11 mouse cellular contexts compared by ENCODE assay signal in the genomic region with DNA sequence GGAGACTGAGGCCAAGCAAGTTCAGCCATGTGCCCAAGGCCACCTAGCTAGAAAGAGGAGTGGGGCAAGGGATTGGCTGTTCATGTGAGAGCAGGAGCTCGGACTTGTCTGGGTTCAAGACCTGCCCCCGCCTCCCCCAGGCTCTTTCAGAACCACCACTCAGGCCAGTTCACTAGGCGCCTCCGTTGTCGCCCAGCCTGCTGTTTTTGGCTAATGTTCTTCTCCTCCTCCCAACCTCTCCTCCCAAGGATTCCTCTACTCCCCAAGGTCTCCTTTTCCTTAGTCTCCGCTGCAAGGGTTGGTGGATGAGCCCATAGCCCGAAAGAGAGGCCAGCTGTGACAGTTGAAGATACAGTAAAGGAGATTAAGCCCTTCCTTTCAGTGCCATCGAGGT. TPM values are rescaled to one million over a fixed set of nuclear protein-coding genes. Genes with fewer than 3 reads are reported as not detected.
DNase-seq lines count a peak whose midpoint lies in the region; ATAC-seq lines count a peak whose summit lies in the region.
"Had no signal": no experiment of that assay in that cellular context is flagged by ENCODE, and none has a peak within 500 bp of the region (broad histone marks: within the 10 kb centered on the region; RNA-seq: fewer than 3 reads in every experiment).

No protein-coding gene starts in this region.

- H3K36me3 ChIP-seq in heart, embryonic 15.5 days, result no peaks in the 10 kb centered on the region
- no peaks in the 10 kb centered on the region for H3K36me3 ChIP-seq in neural tube, embryonic 11.5 days (ENCODE audit: control insufficient read depth, insufficient read depth, low read length)
- no peaks in the 10 kb centered on the region for H3K36me3 ChIP-seq in embryonic facial prominence, embryonic 12.5 days
- no peaks in the 10 kb centered on the region for H3K36me3 ChIP-seq in stomach, embryonic 14.5 days (ENCODE audit: control insufficient read depth, insufficient read depth, low read length)
- H3K36me3 ChIP-seq: midbrain, embryonic 12.5 days had no signal

- DNase-seq in heart, adult 9 months (ENCODE audit: low spot score in 2 of 2), result no peak
- no peak for DNase-seq in neural tube, embryonic 11.5 days (ENCODE audit: low spot score)
- DNase-seq in neural tube, embryonic 10.5 days (ENCODE audit: extremely low spot score, low spot score), result no peak
- no peak for DNase-seq in cerebellum, adult 9-10 months
- DNase-seq: cerebellum, adult 11 months had no signal

- no peak overlapping the region for H3K9ac ChIP-seq in heart, embryonic 15.5 days
- no peak overlapping the region for H3K9ac ChIP-seq in neural tube, embryonic 11.5 days (ENCODE audit: low read length)
- H3K9ac ChIP-seq in embryonic facial prominence, embryonic 12.5 days, result no peak overlapping the region
- H3K9ac ChIP-seq in stomach, embryonic 14.5 days (replicated peaks; ENCODE audit: low read depth, low read length), result no peak overlapping the region
- H3K9ac ChIP-seq: midbrain, embryonic 12.5 days had no signal

- 58% methylated on average over 8 of the region's 8 CpGs for WGBS in heart, embryonic 15.5 days
- WGBS in neural tube, embryonic 11.5 days, result 80% methylated on average over 8 of the region's 8 CpGs
- 56% methylated on average over 8 of the region's 8 CpGs for WGBS in embryonic facial prominence, embryonic 12.5 days
- WGBS in stomach, embryonic 14.5 days, result 64% methylated on average over 8 of the region's 8 CpGs

- H3K27me3 ChIP-seq in heart, embryonic 15.5 days, result no peaks in the 10 kb centered on the region
- H3K27me3 ChIP-seq in neural tube, embryonic 11.5 days (ENCODE audit: control insufficient read depth, insufficient read depth, low read length), result no peaks in the 10 kb centered on the region
- H3K27me3 ChIP-seq in embryonic facial prominence, embryonic 12.5 days, result no peaks in the 10 kb centered on the region
- H3K27me3 ChIP-seq in stomach, embryonic 14.5 days (ENCODE audit: control insufficient read depth, insufficient read depth, low read length), result no peaks in the 10 kb centered on the region
- H3K27me3 ChIP-seq: midbrain, embryonic 12.5 days had no signal

- ATAC-seq in heart, embryonic 15.5 days (replicated peaks; ENCODE audit: insufficient number of reproducible peaks, insufficient read depth, low FRiP score, low read depth), result no peak
- no peak for ATAC-seq in neural tube, embryonic 11.5 days (ENCODE audit: insufficient read depth, low FRiP score, low TSS enrichment)
- ATAC-seq in embryonic facial prominence, embryonic 12.5 days (ENCODE audit: insufficient number of reproducible peaks, insufficient read depth, low FRiP score, low TSS enrichment), result no peak
- no peak for ATAC-seq in stomach, embryonic 14.5 days (ENCODE audit: insufficient number of reproducible peaks, insufficient read depth, low FRiP score, low read depth)
- ATAC-seq in megakaryocyte progenitor cell, adult 5-6 weeks (replicated peaks; ENCODE audit: poor library complexity), result no peak

- H3K4me1 ChIP-seq in heart, embryonic 15.5 days (replicated peaks), result peaks cover 44% of the 10 kb centered on the region
- peaks cover 25% of the 10 kb centered on the region for H3K4me1 ChIP-seq in neural tube, embryonic 11.5 days (ENCODE audit: control insufficient read depth, insufficient read depth, low read length)
- peaks cover 54% of the 10 kb centered on the region for H3K4me1 ChIP-seq in embryonic facial prominence, embryonic 12.5 days
- peaks cover 40% of the 10 kb centered on the region for H3K4me1 ChIP-seq in stomach, embryonic 14.5 days (ENCODE audit: control insufficient read depth, insufficient read depth, low read length)

- H3K4me3 ChIP-seq in heart, embryonic 15.5 days, result no peak overlapping the region
- no peak overlapping the region for H3K4me3 ChIP-seq in neural tube, embryonic 11.5 days (ENCODE audit: low read depth, low read length)
- no peak overlapping the region for H3K4me3 ChIP-seq in embryonic facial prominence, embryonic 12.5 days
- H3K4me3 ChIP-seq in stomach, embryonic 14.5 days (ENCODE audit: low read depth, low read length), result no peak overlapping the region
- H3K4me3 ChIP-seq: erythroblast, embryonic 14.5 days; midbrain, embryonic 12.5 days had no signal

- H3K27ac ChIP-seq in heart, embryonic 15.5 days, result peak overlapping the region; percentile 64
- H3K27ac ChIP-seq in neural tube, embryonic 11.5 days (ENCODE audit: low read depth, low read length), result peak overlapping the region; percentile 8; the same call in 1 of the 2 replicates
- H3K27ac ChIP-seq in embryonic facial prominence, embryonic 12.5 days, result peak overlapping the region; percentile 93
- peak overlapping the region; percentile 90 for H3K27ac ChIP-seq in stomach, embryonic 14.5 days (ENCODE audit: low read length)
- H3K27ac ChIP-seq: midbrain, embryonic 12.5 days had no signal

- H3K4me2 ChIP-seq in heart, embryonic 15.5 days, result no peak overlapping the region
- no peak overlapping the region for H3K4me2 ChIP-seq in neural tube, embryonic 11.5 days (ENCODE audit: low read depth)
- H3K4me2 ChIP-seq in embryonic facial prominence, embryonic 12.5 days (replicated peaks), result no peak overlapping the region; the same call in 1 of the 2 replicates
- no peak overlapping the region for H3K4me2 ChIP-seq in stomach, embryonic 14.5 days (replicated peaks; ENCODE audit: low read depth, low read length)
- H3K4me2 ChIP-seq: midbrain, embryonic 12.5 days had no signal

- H3K9me3 ChIP-seq in heart, embryonic 15.5 days (replicated peaks), result no peaks in the 10 kb centered on the region
- no peaks in the 10 kb centered on the region for H3K9me3 ChIP-seq in neural tube, embryonic 11.5 days (ENCODE audit: control insufficient read depth, low read length)
- H3K9me3 ChIP-seq in embryonic facial prominence, embryonic 12.5 days, result no peaks in the 10 kb centered on the region
- H3K9me3 ChIP-seq in stomach, embryonic 14.5 days (ENCODE audit: control insufficient read depth, low read depth, low read length), result no peaks in the 10 kb centered on the region
- H3K9me3 ChIP-seq: midbrain, embryonic 12.5 days had no signal

RNA-seq across cellular contexts. Expression of a gene that starts 19.8 kb away (rescaled TPM):
- polyA plus RNA-seq in heart, embryonic 15.5 days (2015; fragmentation: Nextera tagmentation; extraction: Ambion mirVana), result 0.34 and 0.67 TPM in 2 replicates
- 0.39 and 0.41 TPM in 2 replicates for polyA plus RNA-seq in neural tube, embryonic 11.5 days (2014; fragmentation: Nextera tagmentation; extraction: Ambion mirVana)
- polyA plus RNA-seq in embryonic facial prominence, embryonic 12.5 days (2016; fragmentation: Nextera tagmentation; extraction: Ambion mirVana), result 0.81 TPM in 2 replicates
- 0.46 and 0.52 TPM in 2 replicates for polyA plus RNA-seq in stomach, embryonic 14.5 days (2014; fragmentation: Nextera tagmentation; extraction: Ambion mirVana)
- total RNA-seq in megakaryocyte progenitor cell, adult 5-6 weeks (2015), result 0.17 and 0.22 TPM in 2 replicates
- total RNA-seq in megakaryocyte progenitor cell, adult 5-6 weeks (2017), result not detected in 2 replicates
- polyA plus RNA-seq: erythroblast, embryonic 14.5 days had no signal

RNA-seq across cellular contexts. Expression of a gene that starts 45.9 kb away (rescaled TPM):
- polyA plus RNA-seq in heart, embryonic 15.5 days (2015; fragmentation: Nextera tagmentation; extraction: Ambion mirVana), result 0.08 and 0.27 TPM in 2 replicates
- 0.46 and 0.62 TPM in 2 replicates for polyA plus RNA-seq in neural tube, embryonic 11.5 days (2014; fragmentation: Nextera tagmentation; extraction: Ambion mirVana)
- 0.24 and 0.28 TPM in 2 replicates for polyA plus RNA-seq in embryonic facial prominence, embryonic 12.5 days (2016; fragmentation: Nextera tagmentation; extraction: Ambion mirVana)
- 2.4 and 2.5 TPM in 2 replicates for polyA plus RNA-seq in stomach, embryonic 14.5 days (2014; fragmentation: Nextera tagmentation; extraction: Ambion mirVana)
- total RNA-seq in megakaryocyte progenitor cell, adult 5-6 weeks (2015), result 2.1 and 2.4 TPM in 2 replicates
- 1.4 and 1.8 TPM in 2 replicates for total RNA-seq in megakaryocyte progenitor cell, adult 5-6 weeks (2017)
- polyA plus RNA-seq: erythroblast, embryonic 14.5 days had no signal

Comparison
In these comparisons a context has a peak if more than half of its experiments do, and no peak if none do; other contexts are left out.
1. H3K27ac ChIP-seq: peak in every context shown above with its lines; median percentile 93 in embryonic facial prominence, embryonic 12.5 days; 90 in stomach, embryonic 14.5 days; 64 in heart, embryonic 15.5 days; 8 in neural tube, embryonic 11.5 days.